Mouse (Mus musculus): Measurements from ENCODE around the gene Pacsin3.

The Pacsin3 gene

DNA sequence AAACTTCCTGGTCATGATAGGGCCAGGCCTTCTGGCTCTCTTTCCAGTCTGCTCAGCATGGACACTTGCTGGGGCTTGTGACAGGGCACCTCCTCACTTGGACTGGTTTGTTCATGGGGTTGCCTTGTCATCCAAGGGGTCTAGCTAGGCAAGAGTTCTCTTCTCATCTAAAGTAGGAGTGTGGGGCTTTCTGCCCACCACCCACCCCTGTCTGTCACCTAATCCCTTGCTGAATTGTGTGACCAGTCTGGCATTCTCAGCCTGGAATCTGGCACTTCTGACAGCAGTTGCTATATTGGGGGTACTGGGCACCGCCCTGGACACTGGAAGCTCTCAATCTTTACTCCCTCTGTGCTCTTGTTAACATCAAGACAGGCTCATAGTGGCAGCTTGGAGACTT lies 3.7 kb downstream of the Pacsin3 start:
- DNase-seq (ENCODE audit: low read depth, low spot score) = no peak

DNA sequence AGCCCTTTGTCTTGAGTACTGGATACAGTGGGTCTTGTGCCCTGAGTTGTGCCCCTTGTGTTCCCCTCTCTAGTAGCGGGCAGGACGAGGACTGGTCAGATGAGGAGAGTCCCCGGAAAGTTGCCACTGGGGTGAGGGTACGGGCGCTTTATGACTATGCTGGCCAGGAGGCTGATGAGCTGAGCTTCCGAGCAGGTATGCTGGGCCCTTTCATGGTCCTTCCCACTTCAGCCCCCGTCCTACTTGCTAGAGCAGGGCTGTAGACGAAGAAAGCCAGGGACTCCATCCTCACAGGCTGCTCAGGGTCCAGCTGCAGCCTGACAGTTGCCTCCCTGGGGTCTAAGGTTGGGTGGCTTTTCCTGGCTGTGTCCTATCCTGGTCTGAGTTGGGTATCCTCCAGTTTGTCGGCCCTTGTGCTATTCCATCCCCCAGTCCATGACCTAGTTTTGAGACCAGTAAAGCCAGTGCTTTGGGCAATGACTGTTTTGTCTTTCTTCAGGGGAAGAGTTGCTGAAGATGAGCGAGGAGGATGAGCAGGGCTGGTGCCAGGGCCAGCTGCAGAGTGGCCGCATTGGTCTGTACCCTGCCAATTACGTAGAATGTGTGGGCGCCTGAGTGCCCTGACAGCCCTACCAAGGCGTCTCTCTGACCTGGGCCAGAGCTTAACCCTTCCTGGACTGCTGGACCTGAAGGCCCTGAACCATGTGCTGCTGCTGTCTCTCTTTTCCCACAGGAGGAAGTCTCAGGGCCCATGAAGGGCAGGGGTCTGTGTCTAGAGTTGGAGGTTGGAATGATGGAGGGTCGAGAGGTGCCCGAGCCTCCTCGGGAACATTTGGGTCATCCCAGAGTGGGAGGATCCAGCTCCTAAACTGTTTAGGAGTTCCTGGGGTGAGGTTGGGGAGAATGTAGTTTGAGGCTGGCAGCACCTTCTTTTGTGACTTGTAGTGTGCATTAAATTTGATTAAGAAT lies 8.2 kb downstream of the Pacsin3 start:
- no peak for DNase-seq (ENCODE audit: low read depth, low spot score)

DNA sequence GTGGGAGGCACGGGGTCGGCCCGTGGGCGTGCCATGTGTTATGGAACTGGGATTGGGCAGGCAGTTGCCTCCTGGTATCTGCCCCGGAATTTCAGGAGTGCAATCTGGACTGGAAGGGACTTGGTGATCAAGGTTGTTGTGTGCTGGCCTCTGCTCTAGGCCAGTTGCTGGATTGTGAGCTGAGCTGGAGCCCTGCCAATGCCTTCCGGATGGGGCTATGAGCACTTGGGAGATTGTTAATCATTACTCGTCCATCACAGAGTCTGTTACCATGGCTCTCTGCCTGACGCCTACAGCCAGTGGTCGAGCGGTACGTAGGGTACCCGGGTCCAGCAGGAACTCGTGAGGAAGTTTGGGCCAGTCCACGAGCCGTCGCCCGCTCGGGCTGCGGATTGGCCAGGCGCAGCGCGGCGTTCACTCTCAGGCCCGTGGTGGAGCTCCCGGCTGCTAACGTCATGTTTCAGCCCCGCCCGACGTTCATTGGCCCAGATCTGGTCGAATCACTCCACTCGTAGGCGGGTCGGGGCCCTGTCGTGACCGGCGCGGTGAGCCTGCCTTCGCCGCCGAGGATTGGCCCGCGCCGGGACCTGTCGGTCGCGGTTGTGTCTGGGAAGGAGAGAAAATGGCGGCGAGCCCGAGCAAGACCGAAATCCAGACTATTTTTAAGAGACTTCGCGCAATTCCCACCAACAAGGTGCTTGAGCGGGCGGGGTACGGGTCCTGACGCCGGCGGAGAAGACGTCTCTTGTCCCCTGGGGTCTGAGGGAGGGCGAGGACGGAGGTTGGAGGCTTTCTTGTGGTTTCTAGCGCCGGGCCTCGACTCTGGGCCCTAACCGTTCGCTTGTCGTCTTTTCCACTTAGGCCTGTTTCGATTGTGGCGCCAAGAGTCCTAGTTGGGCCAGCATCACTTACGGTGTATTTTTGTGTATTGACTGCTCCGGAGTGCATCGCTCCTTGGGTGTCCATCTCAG lies 9.2 kb downstream of the Pacsin3 start, which contains the start of gene Arfgap2:
Arfgap2 (plus strand) TSS at position 264 of the 971 bp plus-strand sequence.
- peak; percentile 97 for DNase-seq (ENCODE audit: low read depth, low spot score)

DNA sequence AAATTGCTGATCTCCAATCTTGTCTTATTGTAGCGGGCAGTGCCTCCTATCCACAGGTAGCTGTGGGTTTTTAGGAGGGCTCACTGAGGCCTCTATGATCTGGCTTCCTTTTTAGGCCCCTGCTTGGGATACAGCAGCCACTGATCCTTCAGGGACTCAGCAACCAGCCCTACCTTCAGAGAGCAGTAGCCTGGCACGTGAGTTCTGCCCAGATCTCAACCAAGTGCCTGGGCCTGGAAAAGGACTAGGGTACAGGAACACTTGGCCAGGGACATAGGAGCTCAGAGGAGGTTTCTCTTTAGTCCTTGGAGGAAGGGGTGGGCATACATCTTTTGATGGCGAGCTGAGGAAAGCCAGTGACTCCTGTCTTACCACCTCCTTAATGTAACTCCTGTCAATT lies 12.3 kb downstream of the Pacsin3 start:
- DNase-seq (ENCODE audit: low read depth, low spot score) = no peak

DNA sequence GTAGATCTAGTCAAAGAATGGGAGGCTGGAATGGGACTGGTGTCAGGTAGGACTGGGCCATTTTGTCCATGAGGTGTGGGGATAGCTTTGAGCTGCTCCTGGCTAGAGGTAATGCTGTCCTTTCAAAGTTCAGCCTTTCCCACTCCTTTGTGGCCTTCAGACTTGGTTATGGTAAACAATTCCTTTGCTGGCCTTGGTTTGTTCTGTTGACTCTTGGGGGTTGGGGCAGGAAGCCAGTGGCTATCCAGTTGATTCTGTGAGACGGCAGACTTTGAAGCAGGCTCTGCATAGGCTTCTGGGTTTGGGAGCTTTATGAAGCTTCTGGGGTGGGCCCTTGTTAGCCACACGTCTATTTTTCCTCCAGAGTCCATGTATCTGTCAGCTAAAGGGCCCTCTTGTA lies 13.0 kb downstream of the Pacsin3 start:
- DNase-seq (ENCODE audit: low read depth, low spot score) = no peak

DNA sequence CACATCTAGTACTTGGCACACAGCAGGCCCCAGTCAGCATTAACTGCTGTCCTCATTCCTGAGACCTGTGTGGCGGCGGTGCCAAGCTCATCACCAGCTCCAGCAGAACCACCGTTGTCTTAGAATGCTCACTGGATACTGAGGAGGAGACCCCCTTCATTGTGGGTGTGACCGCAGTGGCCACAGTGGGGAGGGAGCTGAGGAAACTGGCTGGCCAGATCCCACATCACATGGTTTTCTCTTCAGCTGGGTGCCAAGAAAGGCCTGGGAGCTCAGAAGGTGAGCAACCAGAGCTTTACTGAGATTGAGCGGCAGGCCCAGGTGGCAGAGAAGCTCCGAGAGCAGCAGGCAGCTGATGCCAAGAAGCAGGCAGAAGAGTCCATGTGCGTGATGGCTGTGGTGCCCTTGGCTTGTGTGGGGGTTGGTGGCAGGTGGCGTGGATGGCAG lies 14.0 kb downstream of the Pacsin3 start:
- no peak for DNase-seq (ENCODE audit: low read depth, low spot score)

DNA sequence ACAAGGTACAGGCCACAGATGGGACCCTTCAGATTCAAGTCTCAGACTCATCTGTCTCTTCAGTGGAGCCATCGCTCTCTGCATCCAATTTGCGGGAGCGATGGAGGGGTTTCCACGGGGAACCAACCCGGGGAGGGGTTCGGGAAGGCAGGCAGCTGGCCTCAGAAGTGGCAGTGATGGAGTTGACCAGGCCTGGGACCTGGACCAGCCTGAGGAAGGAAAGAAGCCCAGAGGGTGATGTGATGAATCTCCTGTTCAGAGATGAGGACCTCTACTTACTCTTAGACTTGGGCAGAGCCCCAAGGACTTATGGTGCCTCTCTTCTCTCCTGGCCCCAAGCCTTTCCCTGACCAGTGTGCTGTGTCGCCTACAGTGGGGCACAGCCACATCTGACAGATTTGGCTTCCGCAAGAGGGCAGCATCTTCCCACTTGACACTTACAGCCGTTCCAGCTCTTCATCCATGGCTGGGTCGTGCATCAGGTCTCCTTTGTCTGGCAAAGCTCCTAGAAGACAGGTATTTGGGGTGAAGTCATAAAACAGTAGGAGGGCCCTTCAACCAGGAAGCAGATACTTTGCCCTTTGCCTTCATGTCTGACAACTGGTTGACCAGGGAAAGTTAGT lies 23.1 kb downstream of the Pacsin3 start:
- no peak for DNase-seq (ENCODE audit: low read depth, low spot score)

DNA sequence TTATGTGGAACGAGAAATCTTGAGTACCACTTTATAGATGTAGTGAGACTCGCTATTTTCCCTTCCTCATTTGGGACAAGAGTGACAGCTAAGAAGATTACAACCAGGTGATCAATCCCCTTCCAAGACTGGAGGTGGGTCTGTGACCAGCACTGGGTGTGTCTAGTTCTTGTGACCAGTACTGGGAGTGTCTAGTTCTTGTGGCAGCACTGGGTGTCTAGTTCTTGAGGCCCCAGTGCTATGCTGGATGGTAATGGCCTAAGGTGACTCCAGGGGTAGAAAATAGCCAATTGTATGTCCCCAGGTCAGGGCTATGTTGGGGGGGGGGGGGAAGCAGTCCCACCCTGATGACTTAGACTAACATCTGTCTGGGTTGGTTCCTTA lies 23.6 kb downstream of the Pacsin3 start:
- no peak for DNase-seq (ENCODE audit: low read depth, low spot score)

DNA sequence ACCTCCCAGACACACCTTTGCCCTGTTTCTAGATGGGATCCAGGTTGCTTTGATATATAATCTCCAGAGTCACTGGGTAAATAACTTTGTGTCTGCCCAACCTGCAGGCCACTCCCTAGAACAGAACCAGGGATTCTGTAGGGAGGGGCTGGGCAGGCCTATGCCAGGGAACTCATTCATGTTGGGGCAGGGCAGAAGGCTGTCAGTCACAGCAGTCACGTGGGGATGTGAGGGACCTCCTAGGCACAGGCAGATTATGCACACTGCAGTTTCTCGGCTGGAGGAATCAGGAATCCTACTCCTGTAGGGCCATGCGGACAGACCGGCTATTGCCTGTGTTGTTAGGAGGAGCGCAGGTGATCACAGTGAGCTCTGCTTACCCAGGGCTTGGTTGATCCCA lies 25.6 kb downstream of the Pacsin3 start:
- no peak for DNase-seq (ENCODE audit: low read depth, low spot score)

DNA sequence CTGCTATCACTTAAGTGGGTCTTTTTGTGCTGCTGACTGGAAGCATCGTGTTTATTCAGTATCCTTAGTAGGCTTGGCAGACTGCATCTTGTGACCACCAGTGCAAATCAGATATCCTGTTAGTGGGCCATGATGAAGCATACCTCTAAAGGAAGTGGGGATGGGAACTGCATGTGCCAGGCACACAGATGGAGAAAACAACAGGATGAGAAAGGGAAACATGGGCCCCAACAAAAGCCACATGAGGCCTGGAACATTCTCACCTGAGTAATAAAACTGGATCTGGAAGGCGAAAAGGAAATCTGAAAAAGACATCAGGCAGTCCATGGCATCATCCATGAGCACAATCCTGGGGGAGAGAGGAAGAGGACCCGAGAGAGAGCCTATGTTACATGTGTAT lies 28.2 kb downstream of the Pacsin3 start:
- no peak for DNase-seq (ENCODE audit: low read depth, low spot score)

DNA sequence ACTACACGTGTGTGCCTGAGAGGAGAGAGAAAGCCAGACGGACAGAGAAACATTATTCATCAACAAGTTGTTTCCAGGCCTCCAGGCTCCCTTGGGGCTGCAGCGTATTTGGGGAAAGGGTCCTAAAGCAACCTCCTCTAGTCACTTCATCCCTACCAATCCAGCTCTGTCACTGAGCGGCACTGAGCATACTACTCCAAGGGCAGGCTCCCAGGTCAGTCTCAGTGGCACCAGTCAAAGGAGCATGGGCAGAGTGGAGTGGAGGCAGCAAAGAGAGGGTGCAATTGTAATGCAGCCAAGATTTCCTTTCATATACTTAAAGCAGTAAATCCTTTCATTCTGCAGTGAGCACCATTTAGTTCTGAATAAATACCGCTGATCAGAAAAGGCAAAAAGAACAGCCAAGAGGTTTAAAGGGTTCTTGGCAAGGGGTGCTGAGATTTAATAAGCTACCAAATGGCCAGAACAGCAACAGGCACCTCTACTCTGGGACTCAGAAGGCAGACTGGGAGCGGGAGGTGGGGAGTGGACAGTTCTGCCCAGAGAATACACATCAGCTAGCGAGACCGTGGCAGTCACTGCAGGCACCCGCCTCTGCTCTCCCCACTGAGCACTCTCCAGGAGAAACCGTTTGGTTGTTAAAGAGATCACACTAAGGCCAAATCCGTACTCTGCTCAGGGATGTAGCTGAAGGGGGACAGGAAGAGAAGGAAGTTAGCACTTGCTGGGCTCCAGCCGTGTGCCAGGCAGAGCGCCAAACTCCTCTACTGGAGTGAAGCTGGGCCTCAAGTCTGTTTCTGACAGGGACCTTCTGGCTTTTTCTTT lies 28.8 kb downstream of the Pacsin3 start:
- DNase-seq (ENCODE audit: low read depth, low spot score) = peak; percentile 30

DNA sequence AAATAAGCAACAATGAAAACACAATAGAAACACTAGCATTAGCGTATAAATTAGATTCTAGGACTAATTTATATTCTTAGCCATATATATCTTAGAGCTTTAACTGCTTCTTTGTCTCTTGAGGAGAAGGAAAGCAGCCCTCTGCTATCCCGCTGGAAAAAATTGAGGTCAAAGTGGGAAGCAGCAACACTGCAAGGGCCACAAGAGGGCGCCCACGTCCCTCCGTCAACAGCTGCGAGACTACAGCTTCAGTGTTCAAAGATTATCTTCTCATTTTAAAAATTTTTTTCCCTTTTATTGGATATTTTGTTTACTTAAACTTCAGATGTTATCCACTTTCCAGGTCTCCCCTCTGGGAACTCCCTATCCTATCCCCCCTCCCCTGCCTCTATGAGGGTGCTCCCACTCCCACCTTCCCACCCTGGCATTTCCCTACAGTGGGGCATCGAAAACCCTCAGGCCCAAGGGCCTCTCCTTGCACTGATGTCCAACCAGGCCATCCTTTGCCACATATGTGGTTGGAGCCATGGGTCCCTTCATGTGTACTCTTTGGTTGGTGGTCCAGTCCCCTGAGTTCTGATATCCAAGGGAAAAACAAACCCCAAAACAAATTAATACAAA lies 30.2 kb downstream of the Pacsin3 start:
- DNase-seq (ENCODE audit: low read depth, low spot score) = peak; percentile 30

DNA sequence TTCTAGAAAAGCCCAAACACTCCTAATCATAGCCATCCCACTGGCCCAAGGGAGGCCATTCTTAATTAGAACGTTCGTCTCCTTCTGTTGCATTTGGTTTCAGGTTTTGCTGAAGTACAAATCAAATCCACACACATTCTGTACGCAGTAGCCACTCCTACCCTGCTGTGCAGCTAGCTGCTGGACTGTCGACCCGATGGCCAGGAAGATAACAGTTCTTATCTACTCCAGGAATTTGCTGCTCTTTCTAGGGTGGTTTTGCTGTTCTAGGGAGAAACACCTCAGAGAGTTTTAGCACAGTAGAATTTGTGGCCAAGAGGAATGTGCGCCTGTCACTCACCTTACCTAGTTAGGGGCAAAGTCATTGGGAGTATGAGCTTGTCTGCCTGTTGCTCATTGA lies 31.8 kb downstream of the Pacsin3 start:
- no peak for DNase-seq (ENCODE audit: low read depth, low spot score)

DNA sequence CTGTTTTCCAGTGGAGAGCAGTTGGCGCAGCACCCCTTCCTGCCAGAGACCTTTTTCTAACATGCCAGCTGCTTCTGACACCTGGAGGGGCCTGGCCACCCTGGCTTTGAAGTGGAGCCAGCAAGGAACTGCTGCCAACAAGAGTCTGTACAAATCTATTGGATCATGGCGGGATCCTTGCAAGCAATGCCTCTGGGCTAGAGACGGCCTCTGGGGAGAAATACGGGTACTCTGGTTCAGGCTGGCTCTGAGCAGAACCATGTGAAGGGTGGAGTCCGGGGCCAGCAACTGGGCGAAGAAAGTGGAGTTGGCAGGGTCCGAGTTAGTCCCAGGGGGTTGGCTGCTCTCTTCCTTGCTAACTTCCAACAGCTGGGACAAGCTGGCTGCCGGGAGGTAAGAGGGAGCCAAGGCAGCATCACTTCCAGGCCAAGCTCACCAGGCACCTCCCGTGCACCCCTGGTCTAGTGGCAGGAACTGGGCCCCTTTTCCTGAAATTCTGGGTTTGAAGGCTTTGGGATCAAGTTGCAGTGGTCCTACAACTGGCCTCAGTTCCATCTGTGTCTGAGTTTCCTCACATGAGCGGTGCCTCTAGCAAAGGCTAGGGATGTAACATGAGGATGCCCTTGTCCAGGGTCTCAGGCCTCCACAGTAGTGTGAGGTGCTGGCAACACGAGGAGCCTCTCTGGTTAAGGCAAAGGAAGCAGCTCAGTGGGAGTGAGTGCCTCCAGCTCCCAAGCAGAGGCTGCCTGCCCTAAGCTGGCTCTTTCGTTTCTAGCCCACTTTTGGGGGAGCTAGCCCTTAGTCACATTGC lies 35.6 kb downstream of the Pacsin3 start:
- DNase-seq (ENCODE audit: low read depth, low spot score) = no peak

DNA sequence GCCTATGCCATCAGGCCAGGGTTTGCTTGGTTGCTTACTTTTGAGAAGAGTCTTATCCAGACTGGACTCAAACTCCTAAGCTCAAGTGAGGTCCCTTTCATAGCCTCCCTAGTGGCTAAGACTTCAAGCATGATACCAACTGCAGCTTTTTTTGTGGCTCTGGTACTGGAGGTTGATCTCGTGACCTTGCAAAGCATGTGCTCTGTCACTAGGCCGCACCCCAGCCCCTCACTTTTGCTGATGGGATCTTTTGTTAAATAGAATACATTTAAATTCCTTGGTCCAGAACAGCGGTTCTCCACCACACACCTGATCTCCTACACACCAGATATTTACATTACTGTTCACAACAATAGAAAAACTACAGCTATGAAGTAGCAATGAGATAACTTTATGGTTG lies 38.5 kb downstream of the Pacsin3 start:
- DNase-seq (ENCODE audit: low read depth, low spot score) = no peak

DNA sequence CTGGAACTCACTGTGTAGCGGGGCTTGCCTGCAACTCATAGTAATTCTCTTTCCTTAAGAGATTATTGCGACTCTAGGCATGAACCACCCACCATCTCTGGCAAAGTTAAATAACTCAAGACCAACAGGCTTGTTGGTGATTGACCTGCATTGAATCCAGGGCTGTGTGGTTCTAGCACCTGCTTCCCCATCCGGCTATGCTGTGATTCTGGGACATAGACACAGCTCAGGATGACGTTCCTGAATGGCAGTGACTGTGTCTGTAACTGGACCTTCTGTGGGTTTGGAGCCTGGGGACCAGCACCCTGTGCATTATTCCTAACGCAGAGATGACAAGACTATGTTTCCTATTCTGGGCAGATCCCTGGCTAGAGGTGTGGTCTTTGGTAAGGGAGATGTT lies 40.1 kb downstream of the Pacsin3 start:
- no peak for DNase-seq (ENCODE audit: low read depth, low spot score)

DNA sequence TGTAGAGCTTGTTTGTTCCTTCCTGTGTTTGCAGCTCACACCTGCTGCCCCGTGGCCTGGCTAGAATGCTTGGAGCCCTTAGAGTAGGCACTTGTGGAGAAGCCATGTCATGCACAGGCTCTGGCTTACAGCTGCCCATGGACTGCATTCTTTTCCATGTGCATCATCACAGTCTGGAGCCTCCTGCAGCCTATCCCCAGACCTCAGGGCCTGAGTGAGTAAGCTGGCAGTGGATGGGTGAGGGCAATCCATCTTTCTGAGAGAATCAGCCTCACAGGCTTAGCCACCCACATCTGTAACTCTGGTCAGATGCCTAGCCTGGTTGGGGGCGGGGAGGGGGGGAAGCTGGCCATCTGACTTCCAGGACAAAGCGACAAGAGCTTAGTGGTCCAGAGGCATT lies 43.4 kb downstream of the Pacsin3 start:
- no peak for DNase-seq (ENCODE audit: low read depth, low spot score)

DNA sequence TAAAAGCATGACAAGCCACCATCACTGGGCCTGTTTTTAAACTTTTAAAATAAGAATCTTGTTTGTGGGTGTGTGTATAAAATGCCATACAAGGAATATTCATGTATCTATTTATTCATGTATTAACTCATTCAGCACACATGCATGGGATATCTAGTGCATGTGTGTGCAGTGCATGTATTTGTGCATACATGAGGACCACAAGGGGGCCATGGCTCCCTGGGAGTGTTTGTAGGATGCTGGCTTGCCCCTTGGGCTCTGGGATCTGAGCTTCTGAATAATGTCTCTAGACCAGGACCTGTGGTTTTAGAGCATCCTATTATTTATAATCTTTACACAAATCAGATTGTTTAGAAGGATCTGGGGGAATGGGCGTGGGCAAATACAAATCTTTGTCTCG lies 45.0 kb downstream of the Pacsin3 start:
- no peak for DNase-seq (ENCODE audit: low read depth, low spot score)

DNA sequence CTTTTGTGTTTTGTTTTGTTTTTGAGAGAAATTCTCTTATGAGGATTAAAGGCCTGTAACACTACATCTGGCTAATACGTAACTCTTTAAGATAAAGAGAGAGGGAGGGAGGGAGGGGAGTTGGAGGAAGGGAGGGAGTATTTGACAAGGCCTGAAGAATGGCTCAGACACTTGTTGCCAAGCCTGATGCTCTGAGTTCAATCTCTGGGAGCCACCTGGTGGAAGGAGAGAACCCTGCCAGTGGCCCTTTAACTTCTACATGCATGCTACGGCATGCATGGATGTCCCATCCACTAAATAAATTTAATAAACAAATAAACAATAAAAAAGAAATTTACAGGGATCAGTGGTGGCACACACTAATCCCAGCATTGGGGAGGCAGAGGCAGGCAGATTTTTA lies 46.1 kb downstream of the Pacsin3 start:
- no peak for DNase-seq (ENCODE audit: low read depth, low spot score)

DNA sequence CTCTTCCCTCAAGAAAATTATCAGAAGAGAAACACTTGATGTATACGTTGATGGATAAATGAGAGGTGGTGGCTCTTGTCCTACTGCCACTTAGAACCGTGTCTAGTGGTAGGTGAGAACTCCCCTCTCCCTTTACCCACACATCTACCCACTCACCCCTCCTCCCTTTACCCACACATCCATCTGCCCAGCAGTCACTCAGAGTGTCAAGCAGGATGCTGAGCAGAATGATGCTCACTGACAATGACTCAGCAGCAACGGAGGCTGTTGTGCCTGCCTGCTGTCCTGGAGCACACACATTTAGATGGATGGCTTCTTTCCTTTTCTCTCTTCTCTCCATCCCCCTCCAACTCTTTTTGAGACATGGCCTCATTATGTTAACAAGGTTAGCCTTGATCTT lies 47.1 kb downstream of the Pacsin3 start:
- no peak for DNase-seq (ENCODE audit: low read depth, low spot score)

Measured in brain, embryonic 18.5 days (tissue).